ENCODE assay signal across 18 mouse cellular contexts in genomic region chr11:80510124-80510523, GRCm38 (mm10).
"Had no signal": no experiment of that assay in that cellular context is flagged by ENCODE, and none has a peak within 500 bp of the region (broad histone marks: within the 10 kb centered on the region; RNA-seq: fewer than 3 reads in every experiment).

No protein-coding gene starts in this region.

- H3K36me3 ChIP-seq: hindbrain, embryonic 15.5 days; limb, embryonic 13.5 days; liver, embryonic 15.5 days; neural tube, embryonic 13.5 days had no signal

- H3K27ac ChIP-seq: kidney, postnatal 0 days; limb, embryonic 13.5 days; liver, embryonic 15.5 days had no signal

- H3K4me3 ChIP-seq: hindbrain, embryonic 15.5 days; limb, embryonic 13.5 days; liver, embryonic 15.5 days; neural tube, embryonic 13.5 days had no signal

- H3K4me2 ChIP-seq: hindbrain, embryonic 15.5 days; liver, embryonic 15.5 days; lung, embryonic 14.5 days; midbrain, embryonic 11.5 days; neural tube, embryonic 13.5 days had no signal

- H3K9me3 ChIP-seq: hindbrain, embryonic 15.5 days; limb, embryonic 13.5 days; liver, embryonic 15.5 days; neural tube, embryonic 13.5 days had no signal

- H3K27me3 ChIP-seq: hindbrain, embryonic 15.5 days; limb, embryonic 13.5 days; liver, embryonic 15.5 days had no signal

- H3K9ac ChIP-seq: hindbrain, embryonic 15.5 days; limb, embryonic 13.5 days; liver, embryonic 15.5 days; lung, embryonic 14.5 days; neural tube, embryonic 13.5 days had no signal

- DNase-seq: kidney, adult 11 months; kidney, adult 9 months; kidney, postnatal 36 days; layer of hippocampus, adult 9-11 months; layer of hippocampus, postnatal 36 days; left cerebral cortex, postnatal 4 days; lung, embryonic 14.5 days; lung, postnatal 10 days; lung, postnatal 4 days; retina, postnatal 1 day; right cerebral cortex, postnatal 4 days; spleen, adult 18-20 months had no signal
